Mouse (Mus musculus) stomach, embryonic 14.5 days (tissue): Measurements from ENCODE around the gene Ganc. TPM values are rescaled to one million over a fixed set of nuclear protein-coding genes. Genes with fewer than 3 reads are reported as not detected.

ENCODE experiments used
- ATAC-seq: fragments of 200-750 bp; cut with Nextera tagmentation; 2 replicates; pipeline ENCODE4 v1.8.0; 2017; ENCODE audit warnings: low read depth, moderate TSS enrichment; ENCODE audit not compliant: insufficient number of reproducible peaks, insufficient read depth, low FRiP score
- H3K27ac ChIP-seq: fragments of 300-500 bp; sonication (generic); 2 replicates; pipeline ENCODE4 v1.5.1; 2014; ENCODE audit warnings: mild to moderate bottlenecking, low read length, moderate library complexity, mixed read lengths
- H3K27me3 ChIP-seq: fragments of 300-500 bp; sonication (generic); 2 replicates; pipeline ENCODE4 v1.6.1; 2014; ENCODE audit warnings: low read length, control low read depth, mixed read lengths; ENCODE audit not compliant: control insufficient read depth, insufficient read depth
- H3K36me3 ChIP-seq: fragments of 300-500 bp; sonication (generic); 2 replicates; pipeline ENCODE4 v1.6.1; 2014; ENCODE audit warnings: mild to moderate bottlenecking, control low read depth, low read length, moderate library complexity, mixed read lengths; ENCODE audit not compliant: control insufficient read depth, insufficient read depth
- H3K4me1 ChIP-seq: fragments of 300-500 bp; sonication (generic); 2 replicates; pipeline ENCODE4 v1.6.1; 2014; ENCODE audit warnings: low read length, control low read depth, mixed read lengths; ENCODE audit not compliant: control insufficient read depth, insufficient read depth
- H3K4me2 ChIP-seq: fragments of 300-500 bp; sonication (generic); replicated peaks from 2 replicates; pipeline ENCODE4 v1.6.1; 2014; ENCODE audit warnings: low read depth, low read length, control low read depth
- H3K4me3 ChIP-seq: fragments of 300-500 bp; sonication (generic); 2 replicates; pipeline ENCODE4 v1.5.1; 2014; ENCODE audit warnings: low read depth, low read length, control low read depth
- H3K9ac ChIP-seq: fragments of 300-500 bp; sonication (generic); replicated peaks from 2 replicates; pipeline ENCODE4 v1.6.1; 2014; ENCODE audit warnings: low read depth, mild to moderate bottlenecking, control low read depth, low read length, moderate library complexity, mixed read lengths
- H3K9me3 ChIP-seq: fragments of 300-500 bp; sonication (generic); 2 replicates; pipeline ENCODE4 v1.6.1; 2016; ENCODE audit warnings: low read depth, low read length, control low read depth; ENCODE audit not compliant: control insufficient read depth
- WGBS: fragments of 180-500 bp; shearing (Covaris S2); extraction: QIAGEN DNeasy Blood & Tissue Kit; methylation state at CpG from one replicate; pipeline ENCODE4 v1.1.7; 2014; 5-methylcytosine and 5-hydroxymethylcytosine counted together
- polyA plus RNA-seq: library from polyadenylated mRNA; unstranded; fragments of >200 nt; fragmentation: Nextera tagmentation; extraction: Ambion mirVana; gene quantifications from 2 replicates; pipeline ENCODE4 v1.2.1, GENCODE M21; 2014

Ganc gene
- polyA plus RNA-seq, 1 experiment from 2014 or later = 10.5 TPM

GRCm38 (mm10) chr2:120392406-120392805, 11.3 kb upstream of the Ganc start:
- Histone ChIP-seq H3K4me1 (no peaks in the 10 kb centered on the region), H3K27ac (no peak overlapping the region), H3K4me3 (no peak overlapping the region), H3K27me3 (no peaks in the 10 kb centered on the region), H3K9me3 (no peaks in the 10 kb centered on the region), H3K36me3 (peaks cover 60% of the 10 kb centered on the region), H3K9ac (no peak overlapping the region), H3K4me2 (no peak overlapping the region)
- no peak for ATAC-seq

GRCm38 (mm10) chr2:120397951-120398350, 5.7 kb upstream of the Ganc start:
- Histone ChIP-seq H3K4me3 (no peak overlapping the region), H3K9ac (no peak overlapping the region), H3K4me2 (no peak overlapping the region), H3K4me1 (0 out of 2 replicates have a peak, but pooled peaks cover 4% of the 10 kb centered on the region), H3K27ac (no peak overlapping the region), H3K36me3 (peaks cover 28% of the 10 kb centered on the region), H3K27me3 (no peaks in the 10 kb centered on the region), H3K9me3 (no peaks in the 10 kb centered on the region)
- 82% methylated on average over 1 of the region's 1 CpGs for WGBS
- no peak for ATAC-seq

GRCm38 (mm10) chr2:120402813-120403212, 883 bp upstream of the Ganc start:
- peak overlapping the region; percentile 76; the same call in 1 of the 2 replicates for H3K9ac ChIP-seq
- ATAC-seq = no peak
- no peaks in the 10 kb centered on the region for H3K9me3 ChIP-seq
- 34% methylated on average over 3 of the region's 3 CpGs for WGBS
- H3K4me1 ChIP-seq = 0 out of 2 replicates have a peak, but pooled peaks cover 8% of the 10 kb centered on the region
- no peaks in the 10 kb centered on the region; the same call in 1 of the 2 replicates for H3K36me3 ChIP-seq
- H3K27me3 ChIP-seq = no peaks in the 10 kb centered on the region
- no peak overlapping the region for H3K27ac ChIP-seq
- peak overlapping the region; percentile 79 for H3K4me3 ChIP-seq
- H3K4me2 ChIP-seq = peak overlapping the region; percentile 92

GRCm38 (mm10) chr2:120403986-120404822, 508 bp downstream of the Ganc start, which contains the start of gene Tmem87a:
Gene Tmem87a (minus strand): TSS chr2:120404113.
- peak within 1 kb of the TSS; percentile 79 for H3K4me3 ChIP-seq
- no peaks in the 10 kb centered on the region for H3K9me3 ChIP-seq
- H3K4me1 ChIP-seq = 0 out of 2 replicates have a peak, but pooled peaks cover 8% of the 10 kb centered on the region
- H3K4me2 ChIP-seq = peak within 1 kb of the TSS; percentile 92
- H3K36me3 ChIP-seq = no peaks in the 10 kb centered on the region
- H3K9ac ChIP-seq = peak within 1 kb of the TSS; percentile 76
- under 1% methylated on average over 34 of the region's 34 CpGs for WGBS
- ATAC-seq = peak; percentile 99
- H3K27ac ChIP-seq = peak within 1 kb of the TSS; percentile 98
- no peaks in the 10 kb centered on the region for H3K27me3 ChIP-seq

GRCm38 (mm10) chr2:120404823-120405765, 1.4 kb downstream of the Ganc start:
- peak overlapping the region; percentile 79 for H3K4me3 ChIP-seq
- 20% methylated on average over 14 of the region's 14 CpGs for WGBS
- ATAC-seq = no peak

GRCm38 (mm10) chr2:120411096-120411628, 7.5 kb downstream of the Ganc start:
- Histone ChIP-seq H3K36me3 (no peaks in the 10 kb centered on the region; the same call in 1 of the 2 replicates), H3K27ac (no peak overlapping the region), H3K9ac (no peak overlapping the region), H3K4me2 (no peak overlapping the region), H3K27me3 (no peaks in the 10 kb centered on the region), H3K4me3 (no peak overlapping the region), H3K4me1 (no peaks in the 10 kb centered on the region), H3K9me3 (no peaks in the 10 kb centered on the region)
- no peak for ATAC-seq
- WGBS = 92% methylated on average over 3 of the region's 3 CpGs

More at GRCm38 (mm10) chr2:120404823-120405765, 1.4 kb downstream of the Ganc start:
- no peaks in the 10 kb centered on the region for H3K27me3 ChIP-seq
- 0 out of 2 replicates have a peak, but pooled peaks cover 8% of the 10 kb centered on the region for H3K4me1 ChIP-seq
- H3K9ac ChIP-seq = peak overlapping the region; percentile 71
- H3K27ac ChIP-seq = peak overlapping the region; percentile 98
- H3K4me2 ChIP-seq = peak overlapping the region; percentile 92
- H3K9me3 ChIP-seq = no peaks in the 10 kb centered on the region
- no peaks in the 10 kb centered on the region for H3K36me3 ChIP-seq

GRCm38 (mm10) chr2:120414113-120414512, 10.4 kb downstream of the Ganc start:
- Histone ChIP-seq H3K36me3 (no peaks in the 10 kb centered on the region; the same call in 1 of the 2 replicates), H3K9me3 (no peaks in the 10 kb centered on the region), H3K4me1 (no peaks in the 10 kb centered on the region), H3K9ac (no peak overlapping the region), H3K27ac (no peak overlapping the region), H3K27me3 (no peaks in the 10 kb centered on the region), H3K4me3 (no peak overlapping the region), H3K4me2 (no peak overlapping the region)
- no peak for ATAC-seq
